Mouse (Mus musculus): Measurements from ENCODE around the gene Vwc2. TPM values are rescaled to one million over a fixed set of nuclear protein-coding genes. Genes with fewer than 3 reads are reported as not detected.
A peak's percentile ranks its signal among the peaks of the same experiment; 100 is the strongest.

The Vwc2 gene
- 0.63 and 1.1 TPM in 2 replicates for polyA plus RNA-seq (2016; fragmentation: Nextera tagmentation; extraction: Ambion mirVana)

- H3K4me3 ChIP-seq, result peak within 1 kb of the TSS; percentile 54
- no peaks in the 10 kb centered on the region for H3K9me3 ChIP-seq (replicated peaks)
- H3K4me2 ChIP-seq, result peak within 1 kb of the TSS; percentile 93
- WGBS, result under 1% methylated on average over 28 of the region's 28 CpGs
- ATAC-seq (ENCODE audit: insufficient number of reproducible peaks, low FRiP score), result no peak
- H3K27me3 ChIP-seq (replicated peaks), result peaks cover 62% of the 10 kb centered on the region
- H3K4me1 ChIP-seq (replicated peaks), result peaks cover 25% of the 10 kb centered on the region
- no peak within 1 kb of the TSS for H3K9ac ChIP-seq
- no peaks in the 10 kb centered on the region for H3K36me3 ChIP-seq
- H3K27ac ChIP-seq (ENCODE audit: poor library complexity, severe bottlenecking), result no peak within 1 kb of the TSS
These were observed at the start of gene Vwc2 for GRCm38 (mm10) chr11:11113576-11114233. Gene Vwc2, plus strand, starts transcription at chr11:11114223.

- Histone ChIP-seq H3K4me1 (replicated peaks) (no peaks in the 10 kb centered on the region), H3K9me3 (replicated peaks) (0 out of 2 replicates have a peak, but pooled peaks cover 2% of the 10 kb centered on the region), H3K4me2 (no peak overlapping the region), H3K4me3 (no peak overlapping the region), H3K36me3 (no peaks in the 10 kb centered on the region), H3K27me3 (replicated peaks) (no peaks in the 10 kb centered on the region), H3K9ac (no peak overlapping the region), H3K27ac (ENCODE audit: poor library complexity, severe bottlenecking) (no peak overlapping the region)
- ATAC-seq (ENCODE audit: insufficient number of reproducible peaks, low FRiP score), result no peak
- 89% methylated on average over 1 of the region's 1 CpGs for WGBS
These were observed 25.8 kb upstream of the Vwc2 start for GRCm38 (mm10) chr11:11088162-11088756.

GRCm38 (mm10) chr11:11097606-11098005 lies 16.4 kb upstream of the Vwc2 start:
- no peak overlapping the region for H3K9ac ChIP-seq
- H3K27ac ChIP-seq (ENCODE audit: poor library complexity, severe bottlenecking), result no peak overlapping the region
- WGBS, result 58% methylated on average over 1 of the region's 1 CpGs

GRCm38 (mm10) chr11:11098282-11098681 lies 15.7 kb upstream of the Vwc2 start:
- no peaks in the 10 kb centered on the region for H3K4me1 ChIP-seq (replicated peaks)
- no peaks in the 10 kb centered on the region for H3K27me3 ChIP-seq (replicated peaks)
- H3K4me2 ChIP-seq, result no peak overlapping the region
- WGBS, result 69% methylated on average over 4 of the region's 4 CpGs
- no peak overlapping the region for H3K9ac ChIP-seq
- no peaks in the 10 kb centered on the region; the same call in 1 of the 2 replicates for H3K9me3 ChIP-seq (replicated peaks)
- no peaks in the 10 kb centered on the region for H3K36me3 ChIP-seq
- H3K4me3 ChIP-seq, result no peak overlapping the region
- no peak overlapping the region for H3K27ac ChIP-seq (ENCODE audit: poor library complexity, severe bottlenecking)
- ATAC-seq (ENCODE audit: insufficient number of reproducible peaks, low FRiP score), result no peak

More at GRCm38 (mm10) chr11:11097606-11098005, 16.4 kb upstream of the Vwc2 start:
- Histone ChIP-seq H3K4me2 (no peak overlapping the region), H3K4me1 (replicated peaks) (no peaks in the 10 kb centered on the region), H3K36me3 (no peaks in the 10 kb centered on the region), H3K9me3 (replicated peaks) (no peaks in the 10 kb centered on the region; the same call in 1 of the 2 replicates), H3K27me3 (replicated peaks) (no peaks in the 10 kb centered on the region), H3K4me3 (no peak overlapping the region)
- no peak for ATAC-seq (ENCODE audit: insufficient number of reproducible peaks, low FRiP score)

- no peak overlapping the region for H3K27ac ChIP-seq (ENCODE audit: poor library complexity, severe bottlenecking)
- H3K4me1 ChIP-seq (replicated peaks), result no peaks in the 10 kb centered on the region
- H3K27me3 ChIP-seq (replicated peaks), result no peaks in the 10 kb centered on the region
- ATAC-seq (ENCODE audit: insufficient number of reproducible peaks, low FRiP score), result no peak
- H3K9me3 ChIP-seq (replicated peaks), result no peaks in the 10 kb centered on the region; the same call in 1 of the 2 replicates
- no peaks in the 10 kb centered on the region for H3K36me3 ChIP-seq
- no peak overlapping the region for H3K4me2 ChIP-seq
- no peak overlapping the region for H3K4me3 ChIP-seq
- WGBS, result 78% methylated on average over 5 of the region's 5 CpGs
- H3K9ac ChIP-seq, result no peak overlapping the region
These were observed 15.0 kb upstream of the Vwc2 start for GRCm38 (mm10) chr11:11099011-11099410.

- Histone ChIP-seq H3K9me3 (replicated peaks) (no peaks in the 10 kb centered on the region; the same call in 1 of the 2 replicates), H3K4me1 (replicated peaks) (no peaks in the 10 kb centered on the region), H3K36me3 (no peaks in the 10 kb centered on the region), H3K27ac (ENCODE audit: poor library complexity, severe bottlenecking) (no peak overlapping the region), H3K9ac (no peak overlapping the region), H3K4me2 (no peak overlapping the region), H3K27me3 (replicated peaks) (no peaks in the 10 kb centered on the region), H3K4me3 (no peak overlapping the region)
- ATAC-seq (ENCODE audit: insufficient number of reproducible peaks, low FRiP score), result no peak
- WGBS, result 60% methylated on average over 1 of the region's 1 CpGs
These were observed 11.8 kb upstream of the Vwc2 start for GRCm38 (mm10) chr11:11102182-11102581.

- Histone ChIP-seq H3K9ac (no peak overlapping the region), H3K4me3 (no peak overlapping the region), H3K4me1 (replicated peaks) (no peaks in the 10 kb centered on the region), H3K4me2 (no peak overlapping the region), H3K27me3 (replicated peaks) (no peaks in the 10 kb centered on the region), H3K9me3 (replicated peaks) (no peaks in the 10 kb centered on the region; the same call in 1 of the 2 replicates), H3K36me3 (no peaks in the 10 kb centered on the region), H3K27ac (ENCODE audit: poor library complexity, severe bottlenecking) (no peak overlapping the region)
- ATAC-seq (ENCODE audit: insufficient number of reproducible peaks, low FRiP score), result no peak
- WGBS, result 20% methylated on average over 1 of the region's 1 CpGs
These were observed 11.4 kb upstream of the Vwc2 start for GRCm38 (mm10) chr11:11102620-11103019.

GRCm38 (mm10) chr11:11108922-11109321 lies 5.1 kb upstream of the Vwc2 start:
- no peak overlapping the region for H3K4me2 ChIP-seq
- no peak overlapping the region for H3K9ac ChIP-seq
- 53% methylated on average over 3 of the region's 3 CpGs for WGBS
- H3K4me3 ChIP-seq, result no peak overlapping the region
- H3K27me3 ChIP-seq (replicated peaks), result peaks cover 17% of the 10 kb centered on the region
- H3K36me3 ChIP-seq, result no peaks in the 10 kb centered on the region
- peaks cover 4% of the 10 kb centered on the region for H3K4me1 ChIP-seq (replicated peaks)
- no peaks in the 10 kb centered on the region for H3K9me3 ChIP-seq (replicated peaks)
- no peak for ATAC-seq (ENCODE audit: insufficient number of reproducible peaks, low FRiP score)
- H3K27ac ChIP-seq (ENCODE audit: poor library complexity, severe bottlenecking), result no peak overlapping the region

GRCm38 (mm10) chr11:11114234-11115030 lies 409 bp downstream of the Vwc2 start:
- H3K4me1 ChIP-seq (replicated peaks), result peaks cover 25% of the 10 kb centered on the region
- H3K9me3 ChIP-seq (replicated peaks), result no peaks in the 10 kb centered on the region
- H3K4me3 ChIP-seq, result peak overlapping the region; percentile 54
- WGBS, result 1% methylated on average over 34 of the region's 34 CpGs
- ATAC-seq (ENCODE audit: insufficient number of reproducible peaks, low FRiP score), result 0 out of 2 replicates have a peak, but pooled peaks have one; percentile 15
- peaks cover 70% of the 10 kb centered on the region for H3K27me3 ChIP-seq (replicated peaks)
- no peaks in the 10 kb centered on the region for H3K36me3 ChIP-seq
- H3K27ac ChIP-seq (ENCODE audit: poor library complexity, severe bottlenecking), result no peak overlapping the region
- peak overlapping the region; percentile 93 for H3K4me2 ChIP-seq
- H3K9ac ChIP-seq, result no peak overlapping the region

- Histone ChIP-seq H3K9me3 (replicated peaks) (no peaks in the 10 kb centered on the region), H3K4me3 (peak overlapping the region; percentile 54), H3K4me2 (peak overlapping the region; percentile 93), H3K9ac (no peak overlapping the region), H3K27ac (ENCODE audit: poor library complexity, severe bottlenecking) (no peak overlapping the region), H3K4me1 (replicated peaks) (peaks cover 25% of the 10 kb centered on the region), H3K27me3 (replicated peaks) (peaks cover 74% of the 10 kb centered on the region), H3K36me3 (no peaks in the 10 kb centered on the region)
- ATAC-seq (ENCODE audit: insufficient number of reproducible peaks, low FRiP score), result no peak
- 2% methylated on average over 17 of the region's 17 CpGs for WGBS
These were observed 1.1 kb downstream of the Vwc2 start for GRCm38 (mm10) chr11:11115031-11115647.

All from heart, embryonic 12.5 days (tissue).